Mouse (Mus musculus): ENCODE data around the gene 4930544G11Rik. TPM values are rescaled to one million over a fixed set of nuclear protein-coding genes. Genes with fewer than 3 reads are reported as not detected.

Gene 4930544G11Rik
- not detected in 2 replicates for polyA plus RNA-seq (2016; fragmentation: Nextera tagmentation; extraction: Ambion mirVana)

GRCm38 (mm10) chr6:65952309-65952708, at the start of gene 4930544G11Rik:
4930544G11Rik (plus strand) TSS chr6:65952609.
- 98% methylated on average over 10 of the region's 10 CpGs for WGBS
- H3K27me3 ChIP-seq = no peaks in the 10 kb centered on the region
- no peak within 1 kb of the TSS for H3K4me2 ChIP-seq (replicated peaks)
- no peaks in the 10 kb centered on the region for H3K36me3 ChIP-seq
- ATAC-seq (ENCODE audit: insufficient number of reproducible peaks, insufficient read depth, low FRiP score, low TSS enrichment) = no peak
- H3K27ac ChIP-seq = no peak within 1 kb of the TSS
- no peak within 1 kb of the TSS for H3K4me3 ChIP-seq
- H3K9me3 ChIP-seq = no peaks in the 10 kb centered on the region
- no peaks in the 10 kb centered on the region for H3K4me1 ChIP-seq
- H3K9ac ChIP-seq = no peak within 1 kb of the TSS

- Histone ChIP-seq H3K4me2 (replicated peaks) (no peak overlapping the region), H3K9ac (no peak overlapping the region), H3K36me3 (peaks cover 16% of the 10 kb centered on the region)
These were observed 45.7 kb upstream of the 4930544G11Rik start for GRCm38 (mm10) chr6:65906657-65907182.

DNA sequence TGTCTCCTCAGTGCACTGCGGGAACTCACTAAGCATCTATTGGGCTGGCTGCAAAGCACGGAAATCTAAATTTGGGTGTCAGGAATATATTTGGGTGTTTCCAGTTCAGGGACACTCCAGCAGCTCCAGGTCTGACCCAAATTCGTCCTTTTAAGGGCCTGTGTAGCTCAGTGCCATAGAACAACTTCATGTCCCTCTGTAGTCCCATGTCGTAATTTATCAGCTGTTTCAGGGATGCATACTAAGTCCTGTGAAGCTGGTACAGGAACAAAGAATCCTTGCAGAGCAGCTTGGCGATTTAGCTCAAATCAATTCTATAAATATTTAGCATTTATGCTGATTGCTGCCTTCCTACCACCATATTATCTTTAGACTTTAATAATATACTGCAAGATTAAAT, 37.0 kb upstream of the 4930544G11Rik start:
- H3K27ac ChIP-seq = no peak overlapping the region
- no peak for ATAC-seq (ENCODE audit: insufficient number of reproducible peaks, insufficient read depth, low FRiP score, low TSS enrichment)
- no peaks in the 10 kb centered on the region for H3K36me3 ChIP-seq
- H3K9me3 ChIP-seq = no peaks in the 10 kb centered on the region
- WGBS = 80% methylated on average over 5 of the region's 5 CpGs
- no peaks in the 10 kb centered on the region for H3K4me1 ChIP-seq
- no peak overlapping the region for H3K4me3 ChIP-seq
- no peak overlapping the region for H3K4me2 ChIP-seq (replicated peaks)
- H3K27me3 ChIP-seq = no peaks in the 10 kb centered on the region
- H3K9ac ChIP-seq = no peak overlapping the region

More at GRCm38 (mm10) chr6:65906657-65907182, 45.7 kb upstream of the 4930544G11Rik start:
- H3K9me3 ChIP-seq = no peaks in the 10 kb centered on the region
- no peak overlapping the region for H3K27ac ChIP-seq
- H3K27me3 ChIP-seq = no peaks in the 10 kb centered on the region
- no peaks in the 10 kb centered on the region for H3K4me1 ChIP-seq
- H3K4me3 ChIP-seq = no peak overlapping the region
- WGBS = 77% methylated on average over 2 of the region's 2 CpGs
- ATAC-seq (ENCODE audit: insufficient number of reproducible peaks, insufficient read depth, low FRiP score, low TSS enrichment) = no peak

GRCm38 (mm10) chr6:65921703-65922102, 30.7 kb upstream of the 4930544G11Rik start:
- H3K4me3 ChIP-seq = no peak overlapping the region
- no peaks in the 10 kb centered on the region for H3K9me3 ChIP-seq
- H3K4me1 ChIP-seq = peaks cover 11% of the 10 kb centered on the region; the same call in 1 of the 2 replicates
- ATAC-seq (ENCODE audit: insufficient number of reproducible peaks, insufficient read depth, low FRiP score, low TSS enrichment) = no peak
- no peaks in the 10 kb centered on the region for H3K27me3 ChIP-seq
- H3K9ac ChIP-seq = no peak overlapping the region
- H3K27ac ChIP-seq = no peak overlapping the region
- no peak overlapping the region for H3K4me2 ChIP-seq (replicated peaks)
- no peaks in the 10 kb centered on the region for H3K36me3 ChIP-seq
- WGBS = 71% methylated on average over 3 of the region's 3 CpGs

DNA sequence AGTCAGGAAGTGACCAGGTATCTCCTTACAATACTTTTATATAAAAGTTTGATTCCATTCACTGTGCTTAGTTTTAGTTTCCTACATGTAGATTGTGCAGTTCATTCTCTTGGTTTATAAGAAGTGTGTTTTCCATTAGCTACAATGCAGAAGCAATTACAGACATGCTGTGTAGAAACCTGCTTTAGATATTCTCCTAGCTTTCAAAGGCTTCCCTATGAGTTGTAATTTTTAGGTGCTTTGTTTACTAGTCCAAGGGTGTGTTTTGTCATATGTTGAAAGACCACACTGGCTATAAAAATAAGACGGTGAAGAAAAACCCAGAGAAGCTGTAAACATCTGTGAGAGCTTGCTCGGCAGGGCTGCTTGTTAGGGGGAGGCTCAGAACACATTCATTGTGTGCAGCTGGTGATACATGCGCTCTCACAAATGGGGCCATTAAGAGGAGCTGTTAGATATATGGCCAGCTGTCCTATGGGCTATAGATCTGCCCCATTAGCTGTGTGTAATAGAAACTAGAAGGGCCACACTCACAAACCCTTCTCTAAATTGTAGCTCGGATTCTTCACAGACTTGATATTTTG, 28.8 kb upstream of the 4930544G11Rik start:
- H3K27me3 ChIP-seq = no peaks in the 10 kb centered on the region
- no peak overlapping the region for H3K4me3 ChIP-seq
- no peak overlapping the region for H3K27ac ChIP-seq
- ATAC-seq (ENCODE audit: insufficient number of reproducible peaks, insufficient read depth, low FRiP score, low TSS enrichment) = no peak
- H3K9me3 ChIP-seq = no peaks in the 10 kb centered on the region
- 63% methylated on average over 4 of the region's 4 CpGs for WGBS
- H3K9ac ChIP-seq = no peak overlapping the region
- no peaks in the 10 kb centered on the region for H3K36me3 ChIP-seq
- H3K4me2 ChIP-seq (replicated peaks) = no peak overlapping the region
- H3K4me1 ChIP-seq = peaks cover 11% of the 10 kb centered on the region; the same call in 1 of the 2 replicates

GRCm38 (mm10) chr6:65925737-65926333, 26.6 kb upstream of the 4930544G11Rik start:
- Histone ChIP-seq H3K9me3 (no peaks in the 10 kb centered on the region), H3K36me3 (no peaks in the 10 kb centered on the region), H3K27me3 (no peaks in the 10 kb centered on the region), H3K9ac (no peak overlapping the region), H3K4me2 (replicated peaks) (no peak overlapping the region), H3K4me1 (peaks cover 11% of the 10 kb centered on the region; the same call in 1 of the 2 replicates), H3K27ac (no peak overlapping the region), H3K4me3 (no peak overlapping the region)
- no peak for ATAC-seq (ENCODE audit: insufficient number of reproducible peaks, insufficient read depth, low FRiP score, low TSS enrichment)
- WGBS = 82% methylated on average over 3 of the region's 3 CpGs

DNA sequence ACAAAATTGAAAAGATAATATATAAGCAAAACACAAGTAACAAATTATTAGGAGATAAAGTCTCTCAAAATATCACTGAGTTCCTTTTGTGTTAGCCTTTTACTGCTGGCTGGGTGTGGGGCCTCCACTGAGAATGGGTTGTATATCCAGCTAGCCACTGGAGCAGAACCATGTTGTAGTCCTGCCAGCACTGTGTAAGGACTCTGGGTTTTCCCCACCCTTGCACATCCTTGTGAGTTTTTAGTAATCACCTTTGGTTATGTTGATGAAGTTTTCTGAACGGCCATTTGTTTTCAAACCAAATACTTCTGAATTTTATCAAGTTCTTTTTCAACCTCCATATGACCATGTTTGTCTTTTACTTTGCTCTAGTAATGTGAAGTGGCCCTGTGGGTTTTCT, 21.9 kb upstream of the 4930544G11Rik start:
- Histone ChIP-seq H3K4me3 (no peak overlapping the region), H3K4me1 (no peaks in the 10 kb centered on the region), H3K36me3 (no peaks in the 10 kb centered on the region), H3K27me3 (no peaks in the 10 kb centered on the region), H3K9ac (no peak overlapping the region), H3K27ac (no peak overlapping the region), H3K9me3 (no peaks in the 10 kb centered on the region), H3K4me2 (replicated peaks) (no peak overlapping the region)
- WGBS = 81% methylated on average over 1 of the region's 1 CpGs
- no peak for ATAC-seq (ENCODE audit: insufficient number of reproducible peaks, insufficient read depth, low FRiP score, low TSS enrichment)

DNA sequence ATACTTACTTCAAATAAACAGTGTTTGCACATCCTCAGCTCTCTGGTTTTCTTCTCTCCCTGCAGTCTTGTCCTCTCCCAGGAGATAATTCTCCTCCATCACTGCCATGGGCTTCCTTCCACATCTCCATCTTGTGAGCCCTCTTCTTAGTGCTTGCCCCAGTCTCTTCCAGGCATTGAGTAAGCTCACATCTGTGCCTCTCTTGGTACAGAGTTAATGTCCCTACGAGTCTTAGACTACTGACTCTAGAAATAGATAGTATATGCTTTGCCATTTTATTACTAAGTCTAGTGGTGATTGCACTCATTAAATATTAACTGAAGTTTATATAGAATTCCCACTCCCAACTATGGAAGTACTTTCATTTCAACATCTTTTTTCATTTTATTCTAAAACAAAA, 19.6 kb upstream of the 4930544G11Rik start:
- Histone ChIP-seq H3K36me3 (no peaks in the 10 kb centered on the region), H3K9me3 (no peaks in the 10 kb centered on the region), H3K27me3 (no peaks in the 10 kb centered on the region), H3K4me2 (replicated peaks) (no peak overlapping the region), H3K9ac (no peak overlapping the region), H3K4me3 (no peak overlapping the region), H3K27ac (no peak overlapping the region), H3K4me1 (no peaks in the 10 kb centered on the region)
- ATAC-seq (ENCODE audit: insufficient number of reproducible peaks, insufficient read depth, low FRiP score, low TSS enrichment) = no peak
- WGBS = 73% methylated on average over 1 of the region's 1 CpGs

GRCm38 (mm10) chr6:65933177-65933576, 19.2 kb upstream of the 4930544G11Rik start:
- no peak overlapping the region for H3K4me2 ChIP-seq (replicated peaks)
- WGBS = 29% methylated on average over 4 of the region's 4 CpGs
- H3K27ac ChIP-seq = no peak overlapping the region
- no peaks in the 10 kb centered on the region for H3K4me1 ChIP-seq
- H3K9ac ChIP-seq = no peak overlapping the region
- no peak for ATAC-seq (ENCODE audit: insufficient number of reproducible peaks, insufficient read depth, low FRiP score, low TSS enrichment)
- no peak overlapping the region for H3K4me3 ChIP-seq
- H3K36me3 ChIP-seq = no peaks in the 10 kb centered on the region
- H3K9me3 ChIP-seq = no peaks in the 10 kb centered on the region
- H3K27me3 ChIP-seq = no peaks in the 10 kb centered on the region

DNA sequence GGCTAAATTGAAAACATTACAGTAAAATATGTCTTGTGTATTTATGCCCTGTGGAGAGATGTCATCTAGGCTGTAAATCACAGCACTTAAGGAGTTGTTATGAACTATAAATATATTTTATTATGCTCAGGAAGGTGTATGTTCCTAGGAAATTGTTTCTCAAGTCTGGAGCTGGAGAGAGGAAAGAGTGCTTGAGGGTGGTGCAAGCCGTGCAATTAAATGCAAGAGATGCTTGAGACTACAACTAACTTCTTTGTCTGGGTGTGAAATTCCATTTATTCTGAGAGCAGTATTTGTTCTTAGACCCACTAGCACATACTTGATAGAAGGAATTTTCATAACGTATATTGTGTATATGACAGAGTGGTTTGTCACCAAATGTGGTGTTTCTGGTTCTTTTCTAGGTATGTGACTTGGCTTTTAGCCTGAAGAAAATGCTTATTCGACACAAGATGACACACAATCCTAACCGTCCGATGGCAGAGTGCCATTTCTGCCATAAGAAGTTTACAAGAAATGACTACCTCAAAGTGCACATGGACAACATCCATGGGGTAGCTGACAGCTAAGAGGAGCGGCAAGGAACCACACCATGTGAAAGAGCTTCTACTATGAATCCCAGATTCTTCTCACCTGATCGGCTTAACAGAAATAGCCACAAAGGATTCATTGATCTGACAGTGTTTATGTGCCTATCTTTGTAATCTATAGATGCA, 16.7 kb upstream of the 4930544G11Rik start:
- 88% methylated on average over 7 of the region's 7 CpGs for WGBS

GRCm38 (mm10) chr6:65950492-65950891, 1.9 kb upstream of the 4930544G11Rik start:
- Histone ChIP-seq H3K4me1 (no peaks in the 10 kb centered on the region), H3K27me3 (no peaks in the 10 kb centered on the region), H3K36me3 (no peaks in the 10 kb centered on the region), H3K9me3 (no peaks in the 10 kb centered on the region), H3K27ac (no peak overlapping the region), H3K9ac (no peak overlapping the region), H3K4me2 (replicated peaks) (no peak overlapping the region), H3K4me3 (no peak overlapping the region)
- WGBS = 71% methylated on average over 6 of the region's 6 CpGs
- no peak for ATAC-seq (ENCODE audit: insufficient number of reproducible peaks, insufficient read depth, low FRiP score, low TSS enrichment)

More for the DNA sequence above, 16.7 kb upstream of the 4930544G11Rik start:
- Histone ChIP-seq H3K27ac (no peak overlapping the region), H3K9me3 (no peaks in the 10 kb centered on the region), H3K4me3 (no peak overlapping the region), H3K27me3 (no peaks in the 10 kb centered on the region), H3K4me1 (no peaks in the 10 kb centered on the region), H3K9ac (no peak overlapping the region), H3K4me2 (replicated peaks) (no peak overlapping the region), H3K36me3 (no peaks in the 10 kb centered on the region)
- ATAC-seq (ENCODE audit: insufficient number of reproducible peaks, insufficient read depth, low FRiP score, low TSS enrichment) = no peak
